Mouse (Mus musculus) brain, embryonic 14.5 days (tissue): ENCODE measurements around the gene Fam214a.

Experiments used
- CTCF ChIP-seq: fragments of 200-500 bp; IDR thresholded peaks from 2 replicates; pipeline ENCODE4 v1.5.1; 2012; ENCODE audit warnings: inconsistent platforms, mild to moderate bottlenecking, moderate library complexity, borderline replicate concordance; ENCODE audit not compliant: insufficient read depth, insufficient read length; ENCODE audit errors: extremely low read depth
- POLR2A ChIP-seq: fragments of 200-500 bp; IDR thresholded peaks from 2 replicates; pipeline ENCODE4 v1.6.1; 2012; ENCODE audit warnings: mild to moderate bottlenecking, inconsistent platforms, borderline replicate concordance; ENCODE audit not compliant: poor library complexity, insufficient read depth, insufficient read length, severe bottlenecking; ENCODE audit errors: extremely low read depth

DNA sequence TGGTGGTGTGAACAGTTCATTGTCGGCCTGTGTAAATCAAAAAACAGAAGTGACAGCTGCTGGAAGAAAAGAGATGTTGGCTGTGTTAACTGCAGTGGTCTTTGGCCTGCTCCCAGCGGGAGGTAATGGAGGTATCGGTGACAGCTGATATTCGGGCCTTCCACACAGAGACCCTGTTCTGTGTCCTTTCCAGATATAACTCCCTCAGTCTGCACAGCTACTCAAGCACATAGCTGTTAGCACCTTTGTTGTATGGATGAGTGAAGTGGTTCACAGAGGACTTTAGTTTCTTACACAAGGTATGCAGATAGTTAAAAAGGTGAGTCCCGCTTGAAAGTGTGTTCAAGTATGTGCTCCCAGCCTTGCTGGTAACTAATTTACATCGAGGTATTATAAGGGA lies 7.9 kb downstream of the Fam214a start:
- TF ChIP-seq CTCF (no peak), POLR2A (no peak)
